In genomic region chr8:70258600-70258999, GRCm38 (mm10) we compare ENCODE assay signal across 18 mouse cellular contexts. TPM values are rescaled to one million over a fixed set of nuclear protein-coding genes. Genes with fewer than 3 reads are reported as not detected.
A peak's percentile ranks its signal among the peaks of the same experiment; 100 is the strongest.
DNase-seq lines count a peak whose midpoint lies in the region; ATAC-seq and TF ChIP-seq lines count a peak whose summit lies in the region.
"Had no signal": no experiment of that assay in that cellular context is flagged by ENCODE, and none has a peak within 500 bp of the region (broad histone marks: within the 10 kb centered on the region; RNA-seq: fewer than 3 reads in every experiment).

No protein-coding gene starts in this region.

- H3K36me3 ChIP-seq in liver, embryonic 13.5 days, result peaks cover 99% of the 10 kb centered on the region
- peaks cover 62% of the 10 kb centered on the region for H3K36me3 ChIP-seq in liver, embryonic 14.5 days (replicated peaks; ENCODE audit: control insufficient read depth, insufficient read depth, low read depth)

- DNase-seq in frontal cortex, postnatal 36 days (ENCODE audit: low spot score in 2 of 2), result no peak
- no peak for DNase-seq in liver, embryonic 13.5 days
- no peak for DNase-seq in liver
- no peak for DNase-seq in liver, embryonic 14.5 days (ENCODE audit: low read depth in 3 of 3, low spot score in 3 of 3)
- DNase-seq in lung, postnatal 4 days, result peak; percentile 23 to 64
- no peak for DNase-seq in urinary bladder, adult 2 months (ENCODE audit: low spot score)
- no peak for DNase-seq in layer of hippocampus, postnatal 25 days (ENCODE audit: extremely low spot score in 1 of 2, low spot score in 1 of 2)
- DNase-seq: adrenal gland, postnatal 25 days; cerebellum, postnatal 25 days; gastrocnemius, postnatal 10 days; right cerebral cortex, postnatal 4 days; thymus, postnatal 14 days had no signal

- H3K27me3 ChIP-seq in liver, embryonic 13.5 days, result no peaks in the 10 kb centered on the region
- no peaks in the 10 kb centered on the region for H3K27me3 ChIP-seq in liver, embryonic 14.5 days (ENCODE audit: control insufficient read depth, insufficient read depth, low read length)
- H3K27me3 ChIP-seq: limb, embryonic 15.5 days; stomach, embryonic 15.5 days had no signal

- 0 out of 2 replicates have a peak overlapping the region, but pooled peaks have one; percentile 41 for H3K9ac ChIP-seq in liver, embryonic 13.5 days
- no peak overlapping the region; the same call in 1 of the 2 replicates for H3K9ac ChIP-seq in liver, embryonic 14.5 days (replicated peaks)
- H3K9ac ChIP-seq: limb, embryonic 15.5 days; stomach, embryonic 15.5 days had no signal

- H3K9me3 ChIP-seq in liver, embryonic 13.5 days (replicated peaks), result no peaks in the 10 kb centered on the region
- no peaks in the 10 kb centered on the region for H3K9me3 ChIP-seq in liver, embryonic 14.5 days (ENCODE audit: control insufficient read depth, low read length)
- H3K9me3 ChIP-seq: limb, embryonic 15.5 days; stomach, embryonic 15.5 days had no signal

- peak; percentile 35; the same call in 1 of the 2 replicates for ATAC-seq in frontal cortex, adult (ENCODE audit: low TSS enrichment)
- ATAC-seq in liver, embryonic 13.5 days (ENCODE audit: low read depth), result peak; percentile 54
- ATAC-seq in liver, embryonic 14.5 days (ENCODE audit: insufficient read depth), result peak; percentile 47; the same call in 1 of the 2 replicates
- ATAC-seq: activated CD4-positive, CD25-positive, alpha-beta regulatory T cell, adult 4 months; forebrain, embryonic 16.5 days had no signal

- H3K4me1 ChIP-seq in liver, embryonic 13.5 days (replicated peaks), result peaks cover 34% of the 10 kb centered on the region
- peaks cover 9 to 11% of the 10 kb centered on the region in 2 experiments for H3K4me1 ChIP-seq in liver, embryonic 14.5 days (replicated peaks; ENCODE audit: control insufficient read depth in 2 of 2, insufficient read depth in 2 of 2, low read length in 1 of 2)
- H3K4me1 ChIP-seq: limb, embryonic 15.5 days; stomach, embryonic 15.5 days had no signal

- no peak overlapping the region for H3K4me2 ChIP-seq in liver, embryonic 13.5 days
- H3K4me2 ChIP-seq in liver, embryonic 14.5 days (ENCODE audit: low read depth), result no peak overlapping the region; the same call in 1 of the 2 replicates
- H3K4me2 ChIP-seq: limb, embryonic 15.5 days; stomach, embryonic 15.5 days had no signal

- no peak for TF ChIP-seq CTCF in liver, embryonic 14.5 days (IDR thresholded peaks at IDR 0.05; ENCODE audit: low read depth)

- no peak overlapping the region for H3K4me3 ChIP-seq in liver, embryonic 13.5 days (replicated peaks)
- H3K4me3 ChIP-seq in liver, embryonic 14.5 days (ENCODE audit: insufficient read depth in 1 of 2, low read depth in 2 of 2, low read length in 2 of 2), result no peak overlapping the region
- H3K4me3 ChIP-seq: erythroblast, embryonic 14.5 days; limb, embryonic 15.5 days; stomach, embryonic 15.5 days had no signal

- no peak for TF ChIP-seq EP300 in liver, embryonic 14.5 days (IDR thresholded peaks at IDR 0.05; ENCODE audit: low read depth)

- peak overlapping the region; percentile 44 for H3K27ac ChIP-seq in liver, embryonic 13.5 days
- no peak overlapping the region for H3K27ac ChIP-seq in liver, embryonic 14.5 days
- H3K27ac ChIP-seq: limb, embryonic 15.5 days; stomach, embryonic 15.5 days had no signal

- 65% methylated on average over 5 of the region's 5 CpGs for WGBS in liver, embryonic 13.5 days (ENCODE audit: insufficient replicate concordance)
- WGBS in liver, embryonic 14.5 days (ENCODE audit: insufficient replicate concordance), result 57% methylated on average over 5 of the region's 5 CpGs

RNA-seq across cellular contexts. Expression of gene Homer3, which starts 24.0 kb away (rescaled TPM):
- 8.6 and 9.4 TPM in 2 replicates for polyA plus RNA-seq in liver, embryonic 13.5 days (2015; fragmentation: Nextera tagmentation; extraction: Ambion mirVana)
- polyA plus RNA-seq in liver, embryonic 14.5 days (2012; rRNA removed), result 5.5 and 6.5 TPM in 2 replicates
- polyA plus RNA-seq in liver, embryonic 14.5 days (2014; fragmentation: Nextera tagmentation; extraction: Ambion mirVana), result 3.9 and 4.2 TPM in 2 replicates
- 34.4 and 37.9 TPM in 2 replicates for polyA plus RNA-seq in urinary bladder, adult 2 months (2012; rRNA removed)
- 10 to 100 TPM; 84.4 to 86.0 TPM for total RNA-seq in layer of hippocampus, postnatal 25 days (2021)

RNA-seq across cellular contexts. Expression of gene Armc6, which starts 24.3 kb away (rescaled TPM):
- 17.4 and 18.9 TPM in 2 replicates for polyA plus RNA-seq in liver, embryonic 13.5 days (2015; fragmentation: Nextera tagmentation; extraction: Ambion mirVana)
- 12.4 and 13.5 TPM in 2 replicates for polyA plus RNA-seq in liver, embryonic 14.5 days (2012; rRNA removed)
- polyA plus RNA-seq in liver, embryonic 14.5 days (2014; fragmentation: Nextera tagmentation; extraction: Ambion mirVana), result 10.5 and 12.0 TPM in 2 replicates
- 13.9 and 17.4 TPM in 2 replicates for polyA plus RNA-seq in urinary bladder, adult 2 months (2012; rRNA removed)
- 10 to 100 TPM; 43.4 to 49.4 TPM for total RNA-seq in layer of hippocampus, postnatal 25 days (2021)

RNA-seq across cellular contexts. Expression of gene Sugp2, which starts 24.6 kb away (rescaled TPM):
- 12.4 and 14.3 TPM in 2 replicates for polyA plus RNA-seq in liver, embryonic 13.5 days (2015; fragmentation: Nextera tagmentation; extraction: Ambion mirVana)
- 14.1 and 17.3 TPM in 2 replicates for polyA plus RNA-seq in liver, embryonic 14.5 days (2012; rRNA removed)
- polyA plus RNA-seq in liver, embryonic 14.5 days (2014; fragmentation: Nextera tagmentation; extraction: Ambion mirVana), result 7.5 and 9.9 TPM in 2 replicates
- 45.4 and 56.1 TPM in 2 replicates for polyA plus RNA-seq in urinary bladder, adult 2 months (2012; rRNA removed)
- 100 to 1,000 TPM; 107 to 133 TPM for total RNA-seq in layer of hippocampus, postnatal 25 days (2021)

RNA-seq across cellular contexts. Expression of gene Ddx49, which starts 43.7 kb away (rescaled TPM):
- polyA plus RNA-seq in liver, embryonic 13.5 days (2015; fragmentation: Nextera tagmentation; extraction: Ambion mirVana), result 32.4 and 34.1 TPM in 2 replicates
- 17.9 and 20.3 TPM in 2 replicates for polyA plus RNA-seq in liver, embryonic 14.5 days (2012; rRNA removed)
- polyA plus RNA-seq in liver, embryonic 14.5 days (2014; fragmentation: Nextera tagmentation; extraction: Ambion mirVana), result 20.8 and 22.3 TPM in 2 replicates
- 35.1 and 35.2 TPM in 2 replicates for polyA plus RNA-seq in urinary bladder, adult 2 months (2012; rRNA removed)
- total RNA-seq in layer of hippocampus, postnatal 25 days (2021), result 10 to 100 TPM; 44.7 to 47.5 TPM

RNA-seq across cellular contexts. Expression of gene Cope, which starts 43.7 kb away (rescaled TPM):
- 170 and 197 TPM in 2 replicates for polyA plus RNA-seq in liver, embryonic 13.5 days (2015; fragmentation: Nextera tagmentation; extraction: Ambion mirVana)
- polyA plus RNA-seq in liver, embryonic 14.5 days (2012; rRNA removed), result 138 and 180 TPM in 2 replicates
- 164 and 171 TPM in 2 replicates for polyA plus RNA-seq in liver, embryonic 14.5 days (2014; fragmentation: Nextera tagmentation; extraction: Ambion mirVana)
- polyA plus RNA-seq in urinary bladder, adult 2 months (2012; rRNA removed), result 211 and 264 TPM in 2 replicates
- total RNA-seq in layer of hippocampus, postnatal 25 days (2021), result 100 to 1,000 TPM; 123 to 141 TPM

Comparison
In these comparisons a context has a peak if more than half of its experiments do, and no peak if none do; other contexts are left out.
1. DNase-seq: peak in lung, postnatal 4 days (2 of 2); none in frontal cortex, postnatal 36 days (0 of 2), liver, embryonic 13.5 days (single experiment), liver (single experiment), liver, embryonic 14.5 days (0 of 3), urinary bladder, adult 2 months (single experiment) and layer of hippocampus, postnatal 25 days (0 of 2).
2. Peak in every context shown above with its lines, with median percentiles within 50 percentile points of each other: ATAC-seq.